Mouse (Mus musculus): ENCODE data around the gene Ldhc. TPM values are rescaled to one million over a fixed set of nuclear protein-coding genes. Genes with fewer than 3 reads are reported as not detected.
A peak's percentile ranks its signal among the peaks of the same experiment; 100 is the strongest.

Ldhc gene
- polyA plus RNA-seq, 1 experiment from 2014 or later: not detected

GRCm38 (mm10) chr7:46833670-46834255 is 27.2 kb upstream of the Ldhc start:
- no peaks in the 10 kb centered on the region for H3K9me3 ChIP-seq (replicated peaks)
- no peak overlapping the region for H3K9ac ChIP-seq
- peaks cover 46% of the 10 kb centered on the region for H3K4me1 ChIP-seq (replicated peaks)
- H3K4me2 ChIP-seq: no peak overlapping the region
- H3K4me3 ChIP-seq: no peak overlapping the region
- no peaks in the 10 kb centered on the region for H3K27me3 ChIP-seq (replicated peaks)
- no peak for ATAC-seq (ENCODE audit: insufficient number of reproducible peaks, low FRiP score)
- H3K27ac ChIP-seq (ENCODE audit: poor library complexity, severe bottlenecking): peak overlapping the region; percentile 14; the same call in 1 of the 2 replicates
- no peaks in the 10 kb centered on the region for H3K36me3 ChIP-seq
- 82% methylated on average over 7 of the region's 7 CpGs for WGBS

- WGBS: 43% methylated on average over 14 of the region's 14 CpGs
- no peaks in the 10 kb centered on the region for H3K27me3 ChIP-seq (replicated peaks)
- H3K9me3 ChIP-seq (replicated peaks): no peaks in the 10 kb centered on the region
- H3K4me3 ChIP-seq: no peak overlapping the region
- H3K9ac ChIP-seq: no peak overlapping the region
- peaks cover 55% of the 10 kb centered on the region for H3K4me1 ChIP-seq (replicated peaks)
- H3K4me2 ChIP-seq: no peak overlapping the region
- H3K27ac ChIP-seq (ENCODE audit: poor library complexity, severe bottlenecking): no peak overlapping the region
- H3K36me3 ChIP-seq: no peaks in the 10 kb centered on the region
- ATAC-seq (ENCODE audit: insufficient number of reproducible peaks, low FRiP score): no peak
These were observed 25.9 kb upstream of the Ldhc start for GRCm38 (mm10) chr7:46834994-46835610.

DNA sequence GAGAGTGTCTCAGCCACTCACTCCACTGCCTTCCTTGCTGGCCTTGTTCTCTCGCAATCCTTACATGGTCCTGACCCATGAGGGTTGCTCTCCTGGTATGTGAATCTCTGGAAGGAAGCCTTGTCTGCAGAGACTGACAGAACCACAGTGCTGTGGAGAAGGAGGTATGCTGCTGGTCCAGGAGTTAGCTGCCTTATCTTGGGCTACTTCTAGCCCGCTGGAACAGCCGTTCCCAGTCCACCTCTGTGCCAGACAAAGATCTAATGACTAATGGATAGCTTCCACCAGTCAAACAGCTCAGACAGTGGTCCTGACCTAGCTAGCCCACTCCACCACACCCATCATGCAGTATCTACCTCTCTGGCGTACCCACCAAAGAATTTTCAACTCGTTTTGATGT is 24.6 kb upstream of the Ldhc start:
- peaks cover 51% of the 10 kb centered on the region for H3K4me1 ChIP-seq (replicated peaks)
- H3K36me3 ChIP-seq: no peaks in the 10 kb centered on the region
- no peak overlapping the region for H3K4me2 ChIP-seq
- H3K9ac ChIP-seq: no peak overlapping the region
- H3K27ac ChIP-seq (ENCODE audit: poor library complexity, severe bottlenecking): no peak overlapping the region
- WGBS: 68% methylated on average over 5 of the region's 5 CpGs
- H3K4me3 ChIP-seq: no peak overlapping the region
- ATAC-seq (ENCODE audit: insufficient number of reproducible peaks, low FRiP score): no peak
- H3K27me3 ChIP-seq (replicated peaks): no peaks in the 10 kb centered on the region
- no peaks in the 10 kb centered on the region for H3K9me3 ChIP-seq (replicated peaks)

DNA sequence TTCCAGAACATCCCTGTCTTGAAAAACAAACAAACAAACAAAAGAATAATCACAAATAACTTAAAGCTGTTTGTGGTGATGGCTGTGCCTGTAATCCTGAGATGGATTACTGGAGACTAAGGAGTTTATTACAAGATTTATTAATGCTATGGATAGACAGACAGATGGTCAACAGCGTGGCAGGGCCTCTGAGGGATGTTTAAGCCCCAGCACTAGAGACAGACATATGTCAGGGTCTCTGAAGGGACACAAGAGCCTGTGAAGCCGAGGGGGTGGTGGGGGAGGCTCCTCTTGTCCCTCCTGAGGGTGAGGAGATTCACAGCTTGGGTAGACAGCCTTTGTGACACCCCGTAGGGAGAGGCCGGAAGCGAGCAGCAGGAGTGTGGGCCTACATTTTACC is 23.9 kb upstream of the Ldhc start:
- Histone ChIP-seq H3K9me3 (replicated peaks) (no peaks in the 10 kb centered on the region), H3K9ac (no peak overlapping the region), H3K4me3 (no peak overlapping the region), H3K36me3 (no peaks in the 10 kb centered on the region), H3K27me3 (replicated peaks) (no peaks in the 10 kb centered on the region), H3K27ac (ENCODE audit: poor library complexity, severe bottlenecking) (no peak overlapping the region), H3K4me2 (no peak overlapping the region), H3K4me1 (replicated peaks) (peaks cover 53% of the 10 kb centered on the region)
- 72% methylated on average over 5 of the region's 5 CpGs for WGBS
- no peak for ATAC-seq (ENCODE audit: insufficient number of reproducible peaks, low FRiP score)

DNA sequence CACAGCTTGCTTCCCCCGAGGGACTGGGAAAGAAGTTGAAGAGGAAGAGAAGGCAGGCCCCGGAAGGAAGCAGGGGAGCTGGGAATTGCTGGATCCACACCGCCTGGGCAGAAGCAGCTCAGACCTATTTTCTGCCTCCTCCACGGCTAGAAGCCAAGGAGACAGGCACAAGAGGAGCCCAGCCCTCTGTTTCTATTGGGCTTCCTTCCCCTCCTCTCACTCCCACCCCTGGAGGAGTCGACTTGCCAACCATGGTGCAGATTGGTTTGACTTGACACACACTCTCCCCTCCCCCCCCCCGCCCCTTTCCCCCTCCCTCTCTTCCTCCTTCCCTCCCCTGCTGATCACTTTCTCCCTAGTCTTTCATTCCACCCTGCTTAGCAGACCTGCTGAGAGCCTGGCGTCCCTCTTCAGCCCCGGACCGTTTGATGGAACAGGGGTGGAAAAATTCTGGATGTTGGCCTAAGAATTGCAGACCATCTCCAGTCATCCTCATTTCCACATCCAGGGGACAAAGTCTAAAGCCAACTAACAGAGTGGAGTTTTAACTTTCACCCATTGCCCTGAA is 22.8 kb upstream of the Ldhc start:
- H3K4me1 ChIP-seq (replicated peaks): peaks cover 52% of the 10 kb centered on the region
- no peak overlapping the region for H3K4me3 ChIP-seq
- peak overlapping the region; percentile 57 for H3K9ac ChIP-seq
- peak overlapping the region; percentile 59 for H3K27ac ChIP-seq (ENCODE audit: poor library complexity, severe bottlenecking)
- no peaks in the 10 kb centered on the region for H3K36me3 ChIP-seq
- H3K27me3 ChIP-seq (replicated peaks): no peaks in the 10 kb centered on the region
- H3K4me2 ChIP-seq: peak overlapping the region; percentile 23
- H3K9me3 ChIP-seq (replicated peaks): no peaks in the 10 kb centered on the region
- ATAC-seq (ENCODE audit: insufficient number of reproducible peaks, low FRiP score): peak; percentile 72; the same call in 1 of the 2 replicates
- 9% methylated on average over 9 of the region's 9 CpGs for WGBS

DNA sequence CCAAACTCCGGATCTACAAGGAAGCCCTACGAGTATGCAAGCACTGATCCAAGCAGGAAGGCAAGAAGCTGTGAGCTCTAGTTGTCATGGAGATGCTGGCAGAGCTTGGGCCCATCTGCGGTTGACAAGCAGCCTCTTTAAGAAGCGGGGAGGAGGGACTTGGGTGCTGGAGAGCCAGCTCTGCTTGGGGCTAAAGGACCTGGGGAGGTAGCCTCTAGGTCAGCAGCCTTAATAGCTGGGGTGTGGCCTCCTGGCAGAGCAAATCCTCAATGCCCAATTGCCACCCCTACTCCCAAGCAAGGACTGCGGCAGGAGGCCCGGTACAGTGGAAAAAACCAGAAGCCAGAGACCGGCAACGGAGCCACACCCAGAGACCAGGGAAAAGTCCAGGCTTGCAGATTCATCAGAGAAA is 22.1 kb upstream of the Ldhc start:
- ATAC-seq (ENCODE audit: insufficient number of reproducible peaks, low FRiP score): peak; percentile 20; the same call in 1 of the 2 replicates
- H3K4me2 ChIP-seq: 0 out of 2 replicates have a peak overlapping the region, but pooled peaks have one; percentile 23
- peak overlapping the region; percentile 59 for H3K27ac ChIP-seq (ENCODE audit: poor library complexity, severe bottlenecking)
- WGBS: 12% methylated on average over 8 of the region's 8 CpGs
- no peak overlapping the region for H3K4me3 ChIP-seq
- H3K27me3 ChIP-seq (replicated peaks): peaks cover 4% of the 10 kb centered on the region; the same call in 1 of the 2 replicates
- H3K9me3 ChIP-seq (replicated peaks): no peaks in the 10 kb centered on the region
- no peak overlapping the region for H3K9ac ChIP-seq
- H3K4me1 ChIP-seq (replicated peaks): peaks cover 45% of the 10 kb centered on the region
- H3K36me3 ChIP-seq: no peaks in the 10 kb centered on the region

DNA sequence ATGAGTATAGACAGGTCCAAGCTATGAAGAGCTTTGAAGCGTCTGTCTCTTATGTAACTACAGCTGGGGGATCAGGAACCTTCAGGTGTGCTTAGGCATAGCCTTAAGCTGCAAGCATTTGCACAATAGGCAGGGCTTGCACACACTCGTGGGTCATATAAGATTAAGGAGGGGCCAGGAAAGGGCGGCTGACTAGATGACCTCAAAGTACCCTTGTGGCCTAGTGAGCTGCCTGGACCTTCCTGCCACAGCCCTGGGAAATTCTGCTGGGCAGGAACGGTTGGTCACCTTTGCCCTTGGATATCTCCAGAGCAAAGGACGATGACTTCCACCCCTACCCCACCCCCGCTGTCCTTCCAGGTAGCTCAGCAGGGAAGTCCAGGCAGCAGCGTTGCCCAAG is 21.6 kb upstream of the Ldhc start:
- H3K4me1 ChIP-seq (replicated peaks): peaks cover 45% of the 10 kb centered on the region
- no peak overlapping the region for H3K4me2 ChIP-seq
- no peak overlapping the region for H3K9ac ChIP-seq
- no peaks in the 10 kb centered on the region for H3K36me3 ChIP-seq
- WGBS: 18% methylated on average over 7 of the region's 7 CpGs
- H3K27ac ChIP-seq (ENCODE audit: poor library complexity, severe bottlenecking): peak overlapping the region; percentile 59; the same call in 1 of the 2 replicates
- H3K4me3 ChIP-seq: no peak overlapping the region
- H3K9me3 ChIP-seq (replicated peaks): no peaks in the 10 kb centered on the region
- ATAC-seq (ENCODE audit: insufficient number of reproducible peaks, low FRiP score): no peak
- H3K27me3 ChIP-seq (replicated peaks): peaks cover 5% of the 10 kb centered on the region; the same call in 1 of the 2 replicates

DNA sequence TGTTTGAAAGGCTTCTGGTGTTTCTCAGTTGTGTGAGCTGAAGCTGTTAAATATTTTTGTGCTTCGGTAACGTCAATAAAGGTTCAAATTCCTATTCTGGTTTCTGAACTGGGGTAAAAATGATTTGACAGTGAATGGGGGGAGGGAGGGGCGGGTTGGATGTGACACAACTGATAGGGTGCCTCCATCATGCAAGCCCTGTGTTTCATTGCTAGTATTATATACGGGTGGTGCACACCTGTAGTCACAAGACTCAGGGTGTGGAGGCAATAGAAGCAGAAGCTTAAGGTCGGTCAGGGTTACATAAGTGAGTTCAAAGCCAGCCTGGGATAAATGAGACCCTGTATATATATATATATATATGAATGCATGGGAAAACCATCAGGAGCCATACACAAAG is 21.1 kb upstream of the Ldhc start:
- peaks cover 47% of the 10 kb centered on the region for H3K4me1 ChIP-seq (replicated peaks)
- H3K27ac ChIP-seq (ENCODE audit: poor library complexity, severe bottlenecking): no peak overlapping the region
- no peak overlapping the region for H3K9ac ChIP-seq
- H3K27me3 ChIP-seq (replicated peaks): peaks cover 5% of the 10 kb centered on the region; the same call in 1 of the 2 replicates
- no peaks in the 10 kb centered on the region for H3K36me3 ChIP-seq
- no peak overlapping the region for H3K4me2 ChIP-seq
- no peak for ATAC-seq (ENCODE audit: insufficient number of reproducible peaks, low FRiP score)
- WGBS: 64% methylated on average over 5 of the region's 5 CpGs
- H3K9me3 ChIP-seq (replicated peaks): no peaks in the 10 kb centered on the region
- H3K4me3 ChIP-seq: no peak overlapping the region

DNA sequence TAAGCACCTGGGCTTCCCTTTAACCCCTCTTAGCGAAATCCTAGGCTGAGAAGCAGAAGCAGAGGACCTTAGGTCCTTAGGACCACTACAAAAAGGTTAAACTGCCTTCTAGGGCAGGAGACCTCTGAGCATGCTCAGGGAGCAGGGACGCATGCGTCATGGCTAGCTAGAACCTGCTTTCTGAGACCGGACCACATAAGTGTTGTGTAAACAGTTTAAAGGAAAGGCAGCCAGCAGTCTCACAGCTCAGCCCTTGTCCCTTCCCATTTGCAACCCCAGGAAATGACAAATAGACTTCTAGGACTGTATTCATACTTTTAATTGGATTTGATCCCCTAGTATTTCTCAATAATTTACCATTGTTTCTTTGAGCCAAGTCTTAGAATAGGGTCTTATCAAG is 20.7 kb upstream of the Ldhc start:
- Histone ChIP-seq H3K27ac (ENCODE audit: poor library complexity, severe bottlenecking) (no peak overlapping the region), H3K27me3 (replicated peaks) (peaks cover 5% of the 10 kb centered on the region; the same call in 1 of the 2 replicates), H3K4me1 (replicated peaks) (peaks cover 46% of the 10 kb centered on the region), H3K4me2 (no peak overlapping the region), H3K4me3 (no peak overlapping the region), H3K9ac (no peak overlapping the region), H3K9me3 (replicated peaks) (no peaks in the 10 kb centered on the region), H3K36me3 (no peaks in the 10 kb centered on the region)
- 51% methylated on average over 4 of the region's 4 CpGs for WGBS
- ATAC-seq (ENCODE audit: insufficient number of reproducible peaks, low FRiP score): no peak

- no peak for ATAC-seq (ENCODE audit: insufficient number of reproducible peaks, low FRiP score)
- Histone ChIP-seq H3K4me3 (no peak within 1 kb of the TSS), H3K4me2 (no peak within 1 kb of the TSS), H3K27ac (ENCODE audit: poor library complexity, severe bottlenecking) (no peak within 1 kb of the TSS), H3K4me1 (replicated peaks) (peaks cover 46% of the 10 kb centered on the region), H3K9ac (0 out of 2 replicates have a peak within 1 kb of the TSS, but pooled peaks have one; percentile 9), H3K27me3 (replicated peaks) (peaks cover 5% of the 10 kb centered on the region; the same call in 1 of the 2 replicates), H3K36me3 (no peaks in the 10 kb centered on the region), H3K9me3 (replicated peaks) (no peaks in the 10 kb centered on the region)
- WGBS: 33% methylated on average over 6 of the region's 6 CpGs
These were observed 20.0 kb upstream of the Ldhc start, which contains the start of gene Ldha for GRCm38 (mm10) chr7:46840787-46841525. Gene Ldha, plus strand, starts transcription at chr7:46841475.

DNA sequence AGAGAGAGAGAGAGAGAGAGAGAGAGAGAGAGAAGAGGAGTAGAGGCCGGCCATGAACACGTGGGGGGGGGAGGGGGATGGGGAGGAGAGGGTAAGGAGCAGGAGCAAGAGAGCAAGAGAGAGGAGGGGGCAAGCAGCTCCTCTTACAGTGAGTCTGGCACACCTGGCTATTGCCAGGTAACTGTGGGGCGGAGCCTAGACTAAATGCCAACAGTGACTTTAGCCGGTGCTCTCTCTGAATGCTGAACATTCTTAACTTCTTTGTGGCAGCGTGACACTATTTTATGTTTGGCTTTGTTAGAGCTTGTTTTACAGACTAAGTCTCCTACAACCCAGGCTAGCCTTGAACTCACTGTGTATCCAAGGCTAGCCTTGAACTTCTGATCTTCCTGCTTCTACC is 18.7 kb upstream of the Ldhc start:
- Histone ChIP-seq H3K9ac (no peak overlapping the region), H3K4me3 (no peak overlapping the region), H3K27ac (ENCODE audit: poor library complexity, severe bottlenecking) (no peak overlapping the region), H3K27me3 (replicated peaks) (peaks cover 5% of the 10 kb centered on the region; the same call in 1 of the 2 replicates), H3K4me2 (no peak overlapping the region), H3K4me1 (replicated peaks) (peaks cover 52% of the 10 kb centered on the region), H3K36me3 (no peaks in the 10 kb centered on the region), H3K9me3 (replicated peaks) (no peaks in the 10 kb centered on the region)
- 38% methylated on average over 5 of the region's 5 CpGs for WGBS
- no peak for ATAC-seq (ENCODE audit: insufficient number of reproducible peaks, low FRiP score)

Data from heart, embryonic 12.5 days (tissue).